Mouse (Mus musculus): ENCODE measurements at regions not wholly inside any gene's neighbourhood (a gene's known extent, or its start where the extent isn't known, plus 50 kb on each side); places are given as distances from the start of the nearest gene placed in this dataset.

DNA sequence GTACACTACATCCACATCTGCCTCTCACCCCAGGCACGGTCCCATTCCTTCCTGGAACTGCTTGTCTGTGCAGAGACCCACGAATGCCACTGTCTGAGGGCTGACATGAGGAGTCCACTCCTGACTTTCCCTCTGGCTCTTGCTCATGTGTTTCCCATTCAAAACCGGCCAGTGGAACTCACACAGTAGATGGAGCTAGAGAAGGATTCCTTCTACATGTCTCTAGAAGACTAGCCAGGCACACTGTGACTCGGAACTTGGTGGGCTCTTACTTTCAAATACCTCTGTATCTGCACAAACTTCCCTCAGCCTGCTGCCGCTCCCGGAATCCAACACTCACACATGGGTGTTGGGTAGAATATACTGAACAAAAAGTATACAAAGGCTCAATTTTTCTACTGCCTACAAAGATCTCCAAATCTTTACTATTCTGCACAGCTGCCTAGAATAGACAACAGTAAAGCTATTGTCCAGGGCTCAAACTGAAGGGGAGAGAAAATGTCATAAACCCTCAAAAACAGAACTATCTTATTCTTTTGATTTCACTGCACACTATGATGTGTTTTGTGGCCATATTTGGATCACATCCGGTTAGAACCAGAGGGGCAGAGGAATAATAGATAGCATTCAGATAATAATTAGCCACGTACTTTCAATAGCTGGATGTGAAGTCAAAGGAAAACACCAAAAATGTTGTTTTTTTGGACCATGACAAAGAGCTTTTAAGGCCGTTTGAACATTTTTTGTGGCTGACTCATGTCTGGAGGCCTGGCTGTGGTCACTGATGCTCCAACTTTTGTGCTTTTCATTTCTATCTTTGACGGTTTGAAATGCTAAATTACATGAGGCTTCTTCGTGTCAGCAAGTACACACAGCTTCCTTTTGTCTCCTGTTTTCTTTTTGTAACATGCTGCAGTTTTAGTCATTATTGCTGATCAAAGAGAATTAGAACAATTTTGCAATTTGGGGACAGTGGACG lies 164.3 kb upstream of the Foxd3 start:
- no peak for DNase-seq (ENCODE audit: low spot score)

DNA sequence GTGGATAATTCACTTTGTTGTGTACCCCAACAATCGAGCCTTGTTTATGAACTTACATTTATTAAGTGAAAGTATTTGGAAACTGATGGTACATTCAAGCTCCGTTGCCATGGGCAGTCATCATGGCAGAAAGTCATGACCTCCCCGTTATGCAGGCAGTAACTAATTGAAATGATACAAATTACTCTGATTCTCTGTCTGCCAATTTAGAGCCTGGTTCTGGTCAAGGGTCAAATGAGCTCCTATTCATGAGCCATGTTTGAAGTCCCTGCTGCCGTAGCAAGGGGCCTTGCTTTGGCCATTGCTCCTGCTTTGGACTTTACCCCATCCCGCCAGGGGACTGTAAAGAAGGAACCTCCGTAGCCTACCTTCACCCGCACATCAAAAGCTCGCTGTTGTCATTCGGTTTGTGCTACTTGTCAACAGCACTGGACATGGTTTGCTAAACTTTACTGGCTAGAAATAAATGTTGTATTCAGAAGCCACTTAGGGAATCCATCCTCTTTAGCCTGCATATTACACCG lies 152.8 kb upstream of the Foxd3 start:
- no peak for DNase-seq (ENCODE audit: low spot score)

DNA sequence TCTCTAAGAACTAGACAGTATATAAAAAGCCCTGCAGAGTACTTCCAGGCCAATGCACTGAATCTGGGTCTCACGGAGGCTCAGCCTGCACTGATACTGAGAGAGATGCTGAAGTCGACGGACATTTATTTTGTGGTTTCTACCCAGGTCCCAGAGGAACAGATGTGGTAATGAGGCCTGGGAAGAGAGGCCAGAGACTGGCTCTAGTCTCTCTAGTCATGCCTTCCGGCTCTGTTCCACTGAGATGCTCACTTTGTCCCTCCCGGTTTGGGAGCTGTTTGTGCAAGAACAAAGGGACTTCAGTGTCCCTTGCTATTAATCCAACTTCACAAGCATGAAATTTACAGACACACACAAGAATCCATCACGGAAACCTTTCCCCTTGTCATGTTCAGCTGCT lies 144.1 kb upstream of the Foxd3 start:
- no peak for DNase-seq (ENCODE audit: low spot score)

DNA sequence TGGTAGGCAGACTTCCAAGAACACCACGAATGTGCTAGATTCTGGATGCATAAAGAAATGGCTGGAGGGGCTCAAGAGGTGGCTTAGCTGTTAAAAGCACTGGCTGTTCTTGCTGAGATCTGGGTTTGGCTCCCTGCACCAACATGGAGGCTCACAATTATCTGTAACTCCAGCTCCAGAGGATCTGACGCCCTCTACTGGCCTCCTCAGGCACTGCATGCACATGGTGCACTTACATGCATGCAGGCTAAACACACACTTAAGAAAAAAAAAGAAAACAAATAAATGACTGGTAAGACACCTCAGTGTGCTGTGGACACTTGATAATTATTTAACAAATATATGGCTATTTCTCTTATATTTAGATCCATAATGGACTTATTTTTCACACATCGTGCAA lies 139.2 kb upstream of the Foxd3 start:
- DNase-seq (ENCODE audit: low spot score) = no peak

DNA sequence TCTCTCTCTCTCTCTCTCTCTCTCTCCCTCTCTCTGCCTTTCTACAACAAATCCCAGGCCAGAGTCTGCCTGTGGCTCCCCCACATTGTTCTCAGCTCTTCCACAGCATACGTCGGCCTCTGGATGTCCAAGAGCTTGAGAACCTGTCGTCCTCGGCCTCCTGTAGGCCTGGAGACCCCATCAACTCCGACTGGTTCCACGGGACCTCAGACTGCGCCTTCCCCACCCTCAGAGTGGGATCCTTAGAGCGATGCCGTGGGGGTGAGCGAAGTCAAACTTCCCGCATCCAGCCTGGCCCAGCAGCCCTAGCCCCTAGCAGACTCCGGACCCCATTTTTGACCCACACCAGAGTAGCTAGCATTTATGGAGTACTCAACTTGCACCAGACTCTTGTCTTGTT lies 128.7 kb upstream of the Foxd3 start:
- DNase-seq (ENCODE audit: low spot score) = no peak

DNA sequence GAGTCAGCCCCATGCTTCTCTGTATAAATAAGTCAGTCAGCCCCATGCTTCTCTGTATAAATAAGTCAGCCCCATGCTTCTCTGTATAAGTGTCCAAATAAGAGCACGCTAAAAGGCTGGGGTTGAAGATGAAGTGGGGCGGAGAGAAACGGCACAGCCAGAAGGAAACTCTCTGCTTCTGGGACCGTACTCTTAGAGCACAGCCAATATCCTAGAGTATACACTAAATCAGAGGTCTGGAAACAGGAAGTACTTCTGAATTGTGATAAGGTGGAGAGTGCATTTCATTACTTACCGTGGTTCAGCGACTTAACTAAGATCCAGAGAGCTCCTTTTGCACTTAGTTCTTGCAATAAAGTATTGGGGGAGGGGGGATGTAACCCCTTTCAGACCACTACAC lies 112.1 kb upstream of the Foxd3 start:
- no peak for DNase-seq (ENCODE audit: low spot score)

DNA sequence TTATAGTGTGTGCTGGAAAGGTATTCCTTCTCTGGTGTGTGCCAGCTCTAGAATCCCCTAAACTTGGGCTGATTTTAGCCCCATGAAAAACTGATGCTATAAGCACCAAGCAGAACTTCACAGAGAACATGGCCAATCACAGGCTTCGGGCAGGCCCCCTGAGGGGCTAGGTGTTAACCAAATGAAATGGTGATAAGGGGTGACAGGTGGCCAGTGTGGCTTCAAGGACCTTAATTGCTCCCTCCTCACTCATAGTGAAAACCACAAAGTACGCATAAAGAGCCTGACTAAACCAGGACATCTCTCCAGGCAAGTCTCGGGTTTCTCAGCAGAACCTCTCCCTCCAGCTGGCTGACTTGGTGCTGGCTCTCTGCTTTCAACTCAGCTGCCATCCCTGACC lies 110.4 kb upstream of the Foxd3 start:
- DNase-seq (ENCODE audit: low spot score) = no peak

DNA sequence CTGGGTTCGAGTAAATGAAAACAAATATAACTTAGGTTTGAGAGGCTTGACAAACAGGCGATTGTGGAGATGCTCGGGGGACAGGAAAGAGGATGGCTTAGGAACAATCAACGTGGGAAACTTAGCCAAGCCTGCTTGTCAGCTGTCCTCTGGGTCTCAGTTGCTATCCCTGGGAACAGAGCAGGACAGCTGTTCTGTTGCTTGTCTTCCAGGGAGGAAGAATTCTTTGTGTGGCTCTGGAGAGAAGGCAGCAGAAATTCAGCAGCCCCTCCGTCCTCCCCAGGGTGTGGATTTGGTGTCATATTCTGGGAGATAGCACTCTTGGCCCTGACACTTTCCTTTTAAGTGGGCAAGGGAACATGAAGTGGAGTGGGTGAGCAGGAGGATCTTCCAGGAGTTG lies 98.1 kb upstream of the Foxd3 start:
- no peak for DNase-seq (ENCODE audit: low spot score)

DNA sequence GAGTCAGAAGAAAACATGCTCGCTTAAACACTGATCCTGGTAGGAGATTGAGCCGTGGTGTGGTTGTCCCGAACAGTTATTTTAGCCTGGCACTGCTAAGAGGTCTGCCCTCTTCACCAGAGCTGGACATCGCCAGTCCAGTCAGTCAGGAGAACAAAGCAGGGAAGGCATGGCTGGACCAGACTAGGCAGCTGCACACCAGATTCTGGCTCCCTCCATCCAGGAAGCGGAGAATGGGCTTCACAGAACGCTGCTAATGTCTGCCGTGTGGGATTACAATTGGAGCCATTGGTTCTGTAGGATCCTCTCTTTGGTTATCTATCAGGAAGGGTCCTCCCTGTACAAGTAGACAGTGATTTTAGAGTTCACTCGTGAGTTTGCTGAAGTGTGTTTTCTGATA lies 95.5 kb upstream of the Foxd3 start:
- no peak for DNase-seq (ENCODE audit: low spot score)

DNA sequence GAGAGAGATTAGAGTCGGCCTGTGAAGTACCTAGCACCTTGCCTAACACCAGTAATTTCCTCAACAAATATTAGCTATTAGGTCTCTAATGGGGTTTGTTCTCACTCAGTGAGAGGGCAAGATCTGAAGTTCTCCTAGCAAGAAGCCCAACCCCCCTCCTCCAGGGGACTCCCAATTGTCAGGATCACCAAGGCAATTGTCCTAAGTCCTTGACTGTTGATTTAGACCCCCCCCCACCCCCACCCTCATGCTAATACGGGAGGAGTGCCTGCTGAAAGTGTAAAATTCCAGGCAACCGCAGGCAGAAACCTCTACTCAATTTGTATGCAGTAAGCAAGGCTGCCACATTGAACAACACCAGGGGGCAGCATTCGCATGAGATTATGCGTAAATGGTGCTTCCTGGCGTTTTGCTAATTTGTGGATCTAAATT lies 94.6 kb upstream of the Foxd3 start:
- no peak for DNase-seq (ENCODE audit: low spot score)

DNA sequence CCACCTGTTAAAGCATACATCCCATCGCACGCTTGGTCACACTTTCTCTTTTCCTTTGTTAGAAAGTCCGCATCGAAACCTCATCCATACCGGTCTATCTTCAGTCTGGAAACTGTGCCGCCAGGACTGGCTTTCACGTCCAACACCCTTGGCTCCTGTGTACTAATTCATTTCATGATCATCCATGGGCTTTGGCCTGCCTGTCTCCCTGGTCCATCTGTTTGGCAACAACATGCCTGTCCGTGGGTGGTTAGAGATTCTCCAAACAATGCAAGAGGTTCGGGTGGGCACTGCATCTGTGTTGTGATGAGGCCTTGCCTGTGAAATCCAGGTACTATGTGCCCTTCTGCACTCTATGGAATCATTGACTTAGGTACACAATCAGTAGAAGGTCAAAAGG lies 90.7 kb upstream of the Foxd3 start:
- no peak for DNase-seq (ENCODE audit: low spot score)

DNA sequence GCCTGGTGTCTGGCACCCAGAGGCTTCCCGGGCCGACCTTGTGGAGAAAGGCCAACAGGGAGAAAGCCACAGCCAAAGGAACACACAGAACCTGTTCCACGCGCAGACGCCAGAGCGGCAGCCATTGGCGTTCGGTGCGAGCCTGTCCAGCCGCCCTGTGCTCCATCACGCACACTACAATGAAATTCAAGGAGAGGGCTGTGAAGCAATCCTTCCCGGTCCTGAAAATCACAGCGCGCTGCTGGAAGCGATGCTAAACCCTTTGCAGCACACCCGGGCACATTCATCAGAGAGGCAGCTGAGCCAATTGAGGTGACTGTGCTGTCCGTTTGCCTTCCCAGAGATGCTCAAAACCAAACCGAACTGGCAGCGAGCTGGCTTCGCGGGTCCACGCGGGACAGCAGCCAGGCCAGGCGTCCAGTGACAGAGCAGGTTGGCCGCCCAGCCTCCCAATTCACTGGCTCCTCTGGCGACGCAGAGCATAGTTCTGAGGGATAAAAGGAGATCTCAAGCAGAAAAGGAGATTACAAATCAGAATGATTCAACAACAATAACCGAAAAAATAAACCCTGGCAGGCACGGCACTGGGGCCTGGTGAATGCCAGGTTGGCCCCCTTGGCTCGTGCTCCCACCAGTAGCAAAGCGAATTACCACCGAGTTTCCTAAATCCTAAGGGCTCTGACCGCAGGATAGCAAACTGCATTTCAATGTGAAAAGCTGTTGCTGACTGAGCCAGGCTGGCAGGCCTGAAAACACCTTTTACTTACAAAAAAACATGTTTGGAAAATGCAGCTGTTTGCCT lies 83.1 kb upstream of the Foxd3 start:
- DNase-seq (ENCODE audit: low spot score) = peak; percentile 18

DNA sequence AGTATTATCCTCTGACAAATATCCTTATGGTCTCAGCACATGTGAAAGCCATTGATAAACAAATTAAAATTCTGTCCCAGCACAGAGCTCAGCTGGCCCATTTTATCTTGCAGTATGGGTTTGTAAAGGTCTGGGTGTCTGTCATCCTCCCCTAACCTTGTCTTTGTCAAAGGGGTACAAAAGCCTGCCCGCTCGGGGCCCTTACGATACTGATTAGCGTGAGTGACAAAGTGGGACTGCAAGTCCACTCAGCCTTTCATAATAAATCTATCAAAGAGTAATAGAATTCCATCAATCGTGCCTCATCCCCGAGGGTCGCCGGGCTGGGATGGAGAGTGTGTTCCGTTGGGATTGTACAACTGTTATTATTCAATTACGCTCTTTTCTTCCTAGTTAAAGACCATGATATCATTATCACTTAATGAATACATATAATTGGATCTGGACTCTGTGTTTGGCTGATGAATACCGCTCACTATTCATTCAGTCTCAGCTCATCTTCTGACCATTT lies 82.0 kb upstream of the Foxd3 start:
- no peak for DNase-seq (ENCODE audit: low spot score)

DNA sequence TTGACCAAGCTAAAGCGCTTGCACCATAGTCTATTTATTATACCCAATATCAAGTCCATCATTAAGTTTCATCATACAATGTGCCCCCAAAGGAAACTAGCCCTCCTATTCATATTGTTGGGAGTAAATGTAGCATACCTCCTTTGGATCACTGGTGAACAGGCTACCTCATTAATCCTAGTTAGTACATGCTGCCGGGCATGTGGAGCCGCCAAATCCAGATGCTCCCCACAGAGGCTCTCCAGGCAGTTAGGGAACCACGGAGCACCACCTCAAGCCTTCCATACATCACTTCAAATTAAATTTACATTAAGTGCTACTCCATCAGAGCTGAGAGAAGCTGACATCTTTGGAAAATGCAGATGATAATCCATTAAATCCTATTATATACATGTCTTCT lies 81.1 kb upstream of the Foxd3 start:
- DNase-seq (ENCODE audit: low spot score) = no peak

DNA sequence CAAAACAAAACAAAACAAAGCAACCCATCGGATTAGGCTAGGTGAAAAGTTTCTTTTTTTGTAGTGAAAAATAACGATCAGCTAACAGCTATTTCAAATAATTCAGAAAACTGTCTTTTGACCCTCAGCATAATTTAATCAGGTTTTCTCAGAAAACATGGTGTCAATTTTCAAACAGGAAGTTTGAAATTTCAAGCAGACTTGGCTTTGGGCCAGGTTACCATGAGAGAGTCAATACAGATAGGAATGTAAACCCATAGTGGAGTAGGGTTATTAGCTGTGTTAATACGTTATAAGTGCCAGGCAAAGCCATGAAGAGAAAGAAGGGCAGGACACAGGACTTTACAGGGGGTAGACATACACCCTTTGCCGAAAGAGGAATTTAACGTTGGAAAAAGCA lies 58.3 kb upstream of the Foxd3 start:
- DNase-seq (ENCODE audit: low spot score) = no peak

DNA sequence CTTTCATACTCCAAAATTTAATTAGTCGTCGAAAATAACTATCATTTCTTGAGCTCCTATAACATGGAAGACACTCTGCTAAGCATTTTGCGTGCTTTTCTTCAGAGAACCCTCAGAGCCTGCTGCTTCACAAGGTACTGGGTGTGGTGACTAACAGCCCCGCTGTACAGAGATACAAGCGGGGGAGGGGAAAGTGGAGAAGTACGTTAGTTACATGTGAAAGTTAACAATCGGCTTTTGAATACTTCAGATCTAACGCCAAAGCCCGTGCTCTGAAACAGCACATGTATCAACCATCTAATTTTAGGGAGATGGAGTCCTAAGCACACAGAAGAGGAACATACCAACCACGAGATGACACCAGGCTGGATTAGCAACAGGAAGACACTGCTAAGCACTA lies 55.4 kb upstream of the Foxd3 start:
- no peak for DNase-seq (ENCODE audit: low spot score)

DNA sequence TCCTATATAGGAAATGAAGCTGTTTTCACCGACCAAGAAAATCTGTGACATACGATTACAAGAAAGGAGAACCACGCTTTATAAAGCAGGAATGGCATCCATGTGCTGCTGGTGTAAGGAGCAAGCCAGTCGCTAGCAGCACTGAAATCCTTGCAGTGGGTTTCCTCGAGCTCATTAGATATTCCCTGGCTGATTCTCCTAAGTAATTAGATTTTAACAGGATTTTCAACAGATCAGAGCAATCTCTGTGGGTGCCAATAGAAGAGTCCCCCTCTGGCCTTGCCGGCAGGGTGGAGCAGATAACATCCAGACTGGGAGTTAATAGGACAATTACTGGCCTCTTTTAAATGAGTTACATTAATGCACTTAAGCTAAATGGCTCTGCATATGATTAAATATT lies 54.6 kb upstream of the Foxd3 start:
- DNase-seq (ENCODE audit: low spot score) = no peak

All from testis, postnatal 14 days (tissue).